Mouse (Mus musculus) left cerebral cortex, postnatal 14 days (tissue): ENCODE results near the gene Nudt13. TPM values are rescaled to one million over a fixed set of nuclear protein-coding genes. Genes with fewer than 3 reads are reported as not detected.
A peak's percentile ranks its signal among the peaks of the same experiment; 100 is the strongest.

Source experiments
- DNase-seq, 2 experiments: peaks; one replicate each; pipeline ENCODE4 v3.0.0; 2021 to 2022; ENCODE audit warnings: low spot score in 2 of 2, mixed read lengths in 1 of 2
- intact Hi-C: fragments of 180-260 bp; cut with DNase I; formaldehyde crosslinking; loops from one replicate; pipeline ENCODE4 v1.15.1; 2025
- total RNA-seq, 2 experiments: library from RNA; stranded (reverse); gene quantifications; 2 replicates each; pipeline ENCODE4 v1.2.3; 2021

Gene Nudt13
- total RNA-seq, 2 experiments from 2014 or later: 13.0 to 22.1 TPM

DNA sequence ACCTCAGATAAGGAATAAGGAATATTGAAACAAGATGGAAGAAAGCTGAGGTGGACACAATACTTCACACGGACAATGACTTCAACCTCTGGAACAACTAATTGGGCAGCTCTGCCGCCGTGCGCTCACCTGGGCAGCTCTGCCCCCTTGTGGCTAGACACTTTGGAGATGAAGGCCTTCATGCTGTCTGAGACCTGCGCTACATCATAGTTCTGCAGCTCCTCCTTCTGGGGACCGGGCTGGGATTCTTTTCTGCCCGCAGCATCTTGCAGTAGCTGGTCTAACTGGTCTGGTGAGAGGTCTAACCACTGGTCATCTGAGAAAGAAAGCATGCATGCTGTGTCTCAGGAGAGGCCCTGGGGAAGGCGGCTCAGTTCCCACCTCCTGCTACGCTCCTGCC, 34.0 kb downstream of the Nudt13 start:
- intact Hi-C loops: no loop called here
- DNase-seq: no peak

DNA sequence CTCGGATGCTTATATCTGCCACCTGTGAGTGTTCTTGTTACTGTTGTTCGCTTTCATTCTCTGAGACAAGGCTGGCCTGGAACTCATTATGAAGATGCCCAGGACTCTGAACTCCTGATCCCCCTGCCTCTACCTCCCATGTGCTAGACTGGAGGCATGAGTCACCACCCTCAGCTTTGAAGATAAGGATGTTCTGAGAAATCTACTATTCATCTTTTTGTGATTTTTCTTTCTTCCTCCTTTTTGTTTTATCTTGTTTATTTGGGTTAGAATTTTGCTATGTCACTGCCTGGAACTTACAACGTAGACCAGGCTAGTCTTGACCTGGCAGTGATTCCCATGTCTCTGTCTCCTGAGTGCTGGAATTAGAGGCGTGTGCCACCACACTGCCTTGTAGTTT, 36.8 kb downstream of the Nudt13 start:
- no peak for DNase-seq

DNA sequence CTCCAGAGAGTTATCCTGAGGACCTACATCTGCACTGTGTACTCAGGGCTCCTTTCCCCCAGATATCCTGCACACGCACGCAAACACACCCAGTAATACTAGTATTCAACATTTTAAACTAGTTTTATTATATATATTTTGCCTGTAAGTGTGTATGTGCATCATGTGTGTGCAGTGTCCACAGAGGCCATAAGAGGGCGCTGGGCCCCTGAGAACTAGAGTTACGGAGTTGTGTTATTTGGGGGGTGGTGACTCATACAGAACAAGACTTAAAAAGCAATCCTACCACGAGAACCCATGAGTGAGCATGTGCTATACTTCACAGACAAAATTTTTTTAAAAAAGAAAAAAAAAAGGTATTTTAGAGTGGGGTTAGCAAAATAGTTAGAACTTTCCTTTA, 44.9 kb downstream of the Nudt13 start:
- peak in 1 of 2 experiments; percentile 28 for DNase-seq
- intact Hi-C loops: no loop called here

More for the DNA sequence above, 36.8 kb downstream of the Nudt13 start:
- intact Hi-C loops: no loop called here

- intact Hi-C loops: no loop called here
- DNase-seq: no peak
These were observed 45.7 kb downstream of the Nudt13 start for GRCm38 (mm10) chr14:20340149-20340548.

GRCm38 (mm10) chr14:20340866-20341265, 46.4 kb downstream of the Nudt13 start:
- intact Hi-C loops: no loop called here
- no peak for DNase-seq

DNA sequence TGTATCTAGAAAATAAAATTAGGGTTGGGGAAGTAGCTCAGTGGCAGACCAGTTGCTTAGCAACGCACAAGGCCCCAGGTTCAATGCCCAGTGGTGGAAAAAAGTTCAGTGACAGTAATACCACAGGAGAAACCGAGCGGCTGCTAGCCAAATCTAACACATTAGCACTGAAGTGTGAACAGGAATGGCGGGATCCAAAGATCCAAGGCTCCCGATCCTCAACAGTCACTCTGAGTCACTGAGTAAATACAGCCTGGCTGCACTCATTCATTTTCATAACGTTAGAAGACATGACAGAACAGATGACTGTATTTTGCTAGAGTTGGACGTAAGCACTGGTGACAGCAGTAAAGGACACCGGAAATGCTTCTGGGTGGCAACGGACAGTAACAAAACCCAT, 51.4 kb downstream of the Nudt13 start:
- DNase-seq: peak in 1 of 2 experiments; percentile 9
- intact Hi-C loops: loop anchor here (5.0 kb wide), 1 partner anchor 41 kb away; the partner anchor contains the start of gene Dnajc9

DNA sequence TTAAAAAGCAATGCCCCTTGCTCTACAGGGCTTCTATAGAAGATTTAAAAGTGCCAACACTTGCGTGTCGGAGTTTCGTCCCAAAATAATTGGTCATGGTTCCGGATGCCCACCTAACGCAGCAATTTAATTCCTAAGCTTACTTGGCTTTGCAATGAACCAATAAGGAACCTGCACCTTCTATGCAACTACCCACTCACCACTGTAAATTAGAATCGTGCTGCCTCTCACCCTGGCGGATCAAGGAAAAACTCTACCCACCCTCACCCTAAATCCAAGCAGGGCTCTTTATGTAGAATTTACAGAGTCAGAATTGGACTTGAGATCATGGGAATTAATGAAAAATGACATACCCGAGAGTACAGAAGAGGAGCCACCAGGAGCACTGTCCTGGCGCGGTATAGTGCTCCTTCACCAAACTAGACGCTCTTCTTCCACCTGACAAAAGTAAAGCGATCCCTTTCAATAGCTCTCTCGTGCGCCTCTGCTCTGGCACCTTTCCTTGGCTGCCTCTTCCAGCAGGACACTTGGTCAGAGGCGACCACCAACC, 53.0 kb downstream of the Nudt13 start:
- peak in 1 of 2 experiments; percentile 43 for DNase-seq
- intact Hi-C loops: loop anchor here (5.0 kb wide), 1 partner anchor 40 kb away; the partner anchor contains the start of gene Dnajc9

GRCm38 (mm10) chr14:20347991-20348541, 53.6 kb downstream of the Nudt13 start, which contains the start of the genes Ecd and Fam149b:
TSS of gene Ecd (minus strand) at chr14:20348121.
TSS of gene Fam149b (plus strand) at chr14:20348162.
- intact Hi-C loops: loop anchor here (5.0 kb wide), 1 partner anchor 39 kb away; the partner anchor contains the start of gene Dnajc9
- peak; percentile 95 for DNase-seq

DNA sequence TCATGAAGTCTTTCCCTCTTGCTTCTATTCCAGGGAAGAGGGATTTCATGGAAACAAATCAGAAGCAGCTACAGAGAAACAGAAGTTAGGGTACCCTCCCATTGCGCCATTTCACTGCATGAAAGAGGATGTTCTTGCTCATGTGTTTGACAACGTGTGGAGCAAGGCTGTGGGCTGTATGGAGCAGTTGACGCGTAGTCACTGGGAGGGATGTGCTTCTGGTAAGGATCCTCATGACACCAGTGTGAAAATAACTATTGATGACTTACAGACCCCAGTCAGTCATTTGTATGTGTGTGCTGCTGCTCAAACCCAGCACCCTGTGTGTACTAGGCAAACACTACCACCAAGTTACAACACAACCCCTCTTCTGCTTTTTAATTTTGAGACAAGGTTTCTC, 68.7 kb downstream of the Nudt13 start:
- DNase-seq: no peak
- intact Hi-C loops: no loop called here

Other genes starting within 250 kb of the Nudt13 start
- 1 to 10 TPM; 4.5 to 4.9 TPM for gene Saysd1, start 156.2 kb upstream of the Nudt13 start, total RNA-seq
- gene Kcnk5, start 112.9 kb upstream of the Nudt13 start, total RNA-seq: under 1 TPM; 0.59 to 0.70 TPM
- gene Kcnk16, start 25.5 kb upstream of the Nudt13 start, total RNA-seq: not detected
- 10 to 100 TPM; 32.1 to 32.7 TPM for gene Ecd, start 53.4 kb downstream of the Nudt13 start, total RNA-seq
- 10 to 100 TPM; 40.2 to 45.1 TPM for gene Fam149b, start 53.5 kb downstream of the Nudt13 start, total RNA-seq
- 10 to 100 TPM; 18.0 to 22.7 TPM for gene Dnajc9, start 94.2 kb downstream of the Nudt13 start, total RNA-seq
- gene Mrps16, start 98.9 kb downstream of the Nudt13 start, total RNA-seq: 10 to 100 TPM; 38.3 to 40.1 TPM
- gene Cfap70, start 157.5 kb downstream of the Nudt13 start, total RNA-seq: 1 to 10 TPM; 2.0 to 3.1 TPM
- 10 to 100 TPM; 49.4 to 49.8 TPM for gene Anxa7, start 185.4 kb downstream of the Nudt13 start, total RNA-seq
- 1 to 10 TPM in 1 of 2 experiments, under 1 TPM in 1; 0.59 to 1.0 TPM for gene Mss51, start 202.2 kb downstream of the Nudt13 start, total RNA-seq